Mouse (Mus musculus): ENCODE measurements around the gene Polr2a. TPM values are rescaled to one million over a fixed set of nuclear protein-coding genes. Genes with fewer than 3 reads are reported as not detected.

Polr2a gene
- total and polyA plus RNA-seq, 2 experiments from 2014 or later: 10.2 to 16.9 TPM

- no peaks in the 10 kb centered on the region for H3K9me3 ChIP-seq (ENCODE audit: low read length)
- ATAC-seq (ENCODE audit: low FRiP score) (no peak), DNase-seq (ENCODE audit: low spot score) (no peak)
- H3K4me2 ChIP-seq (ENCODE audit: low read depth, low read length, poor library complexity, severe bottlenecking): no peak overlapping the region
- H3K9ac ChIP-seq (replicated peaks; ENCODE audit: low read length, poor library complexity, severe bottlenecking): no peak overlapping the region
- TF ChIP-seq CTCF (IDR thresholded peaks at IDR 0.05): no peak
- WGBS: 67% methylated on average over 3 of the region's 3 CpGs
- 0 out of 2 replicates have a peak, but pooled peaks cover 2% of the 10 kb centered on the region for H3K4me1 ChIP-seq (ENCODE audit: insufficient read depth, low read length)
- no peaks in the 10 kb centered on the region for H3K36me3 ChIP-seq (ENCODE audit: insufficient read depth, low read length)
- no peak overlapping the region for H3K27ac ChIP-seq (ENCODE audit: low read depth, low read length)
- H3K27me3 ChIP-seq (ENCODE audit: insufficient read depth, low read length): no peaks in the 10 kb centered on the region
- no peak overlapping the region for H3K4me3 ChIP-seq (ENCODE audit: low read depth, low read length)
Measured at GRCm38 (mm10) chr11:69710470-69710869, 48.0 kb downstream of the Polr2a start.

- H3K4me2 ChIP-seq (ENCODE audit: low read depth, low read length, poor library complexity, severe bottlenecking): no peak overlapping the region
- no peak overlapping the region for H3K4me3 ChIP-seq (ENCODE audit: low read depth, low read length)
- no peaks in the 10 kb centered on the region for H3K27me3 ChIP-seq (ENCODE audit: insufficient read depth, low read length)
- H3K4me1 ChIP-seq (ENCODE audit: insufficient read depth, low read length): 0 out of 2 replicates have a peak, but pooled peaks cover 2% of the 10 kb centered on the region
- DNase-seq (ENCODE audit: low spot score) (peak; percentile 11), ATAC-seq (ENCODE audit: low FRiP score) (no peak)
- no peak overlapping the region for H3K27ac ChIP-seq (ENCODE audit: low read depth, low read length)
- no peaks in the 10 kb centered on the region for H3K9me3 ChIP-seq (ENCODE audit: low read length)
- H3K36me3 ChIP-seq (ENCODE audit: insufficient read depth, low read length): no peaks in the 10 kb centered on the region
- no peak overlapping the region for H3K9ac ChIP-seq (replicated peaks; ENCODE audit: low read length, poor library complexity, severe bottlenecking)
- WGBS: 58% methylated on average over 11 of the region's 11 CpGs
- no peak for TF ChIP-seq CTCF (IDR thresholded peaks at IDR 0.05)
Measured at GRCm38 (mm10) chr11:69709554-69710446, 48.6 kb downstream of the Polr2a start.

- Histone ChIP-seq H3K36me3 (ENCODE audit: insufficient read depth, low read length) (no peaks in the 10 kb centered on the region), H3K27ac (ENCODE audit: low read depth, low read length) (no peak overlapping the region), H3K4me1 (ENCODE audit: insufficient read depth, low read length) (0 out of 2 replicates have a peak, but pooled peaks cover 2% of the 10 kb centered on the region), H3K9me3 (ENCODE audit: low read length) (no peaks in the 10 kb centered on the region), H3K27me3 (ENCODE audit: insufficient read depth, low read length) (no peaks in the 10 kb centered on the region), H3K4me3 (ENCODE audit: low read depth, low read length) (no peak overlapping the region), H3K4me2 (ENCODE audit: low read depth, low read length, poor library complexity, severe bottlenecking) (no peak overlapping the region), H3K9ac (replicated peaks; ENCODE audit: low read length, poor library complexity, severe bottlenecking) (no peak overlapping the region)
- ATAC-seq (ENCODE audit: low FRiP score) (no peak), DNase-seq (ENCODE audit: low spot score) (no peak)
- 81% methylated on average over 3 of the region's 3 CpGs for WGBS
- TF ChIP-seq CTCF (IDR thresholded peaks at IDR 0.05): no peak
Measured at GRCm38 (mm10) chr11:69708614-69709265, 49.7 kb downstream of the Polr2a start.

GRCm38 (mm10) chr11:69707873-69708381 is 50.5 kb downstream of the Polr2a start:
- ATAC-seq (ENCODE audit: low FRiP score): no peak
- H3K9me3 ChIP-seq (ENCODE audit: low read length): no peaks in the 10 kb centered on the region

GRCm38 (mm10) chr11:69707480-69707847 is 51.0 kb downstream of the Polr2a start:
- no peak overlapping the region for H3K4me2 ChIP-seq (ENCODE audit: low read depth, low read length, poor library complexity, severe bottlenecking)
- no peaks in the 10 kb centered on the region for H3K27me3 ChIP-seq (ENCODE audit: insufficient read depth, low read length)
- no peak overlapping the region for H3K27ac ChIP-seq (ENCODE audit: low read depth, low read length)
- H3K4me3 ChIP-seq (ENCODE audit: low read depth, low read length): no peak overlapping the region
- H3K4me1 ChIP-seq (ENCODE audit: insufficient read depth, low read length): 0 out of 2 replicates have a peak, but pooled peaks cover 2% of the 10 kb centered on the region
- H3K9me3 ChIP-seq (ENCODE audit: low read length): no peaks in the 10 kb centered on the region
- 95% methylated on average over 4 of the region's 4 CpGs for WGBS
- no peaks in the 10 kb centered on the region for H3K36me3 ChIP-seq (ENCODE audit: insufficient read depth, low read length)
- no peak for TF ChIP-seq CTCF (IDR thresholded peaks at IDR 0.05)
- ATAC-seq (ENCODE audit: low FRiP score) (no peak), DNase-seq (ENCODE audit: low spot score) (no peak)
- H3K9ac ChIP-seq (replicated peaks; ENCODE audit: low read length, poor library complexity, severe bottlenecking): no peak overlapping the region

More at GRCm38 (mm10) chr11:69707873-69708381, 50.5 kb downstream of the Polr2a start:
- no peaks in the 10 kb centered on the region for H3K36me3 ChIP-seq (ENCODE audit: insufficient read depth, low read length)
- 83% methylated on average over 4 of the region's 4 CpGs for WGBS
- no peak overlapping the region for H3K9ac ChIP-seq (replicated peaks; ENCODE audit: low read length, poor library complexity, severe bottlenecking)
- 0 out of 2 replicates have a peak, but pooled peaks cover 2% of the 10 kb centered on the region for H3K4me1 ChIP-seq (ENCODE audit: insufficient read depth, low read length)
- no peak for TF ChIP-seq CTCF (IDR thresholded peaks at IDR 0.05)
- H3K27me3 ChIP-seq (ENCODE audit: insufficient read depth, low read length): no peaks in the 10 kb centered on the region
- no peak overlapping the region for H3K4me2 ChIP-seq (ENCODE audit: low read depth, low read length, poor library complexity, severe bottlenecking)
- no peak overlapping the region for H3K4me3 ChIP-seq (ENCODE audit: low read depth, low read length)
- DNase-seq (ENCODE audit: low spot score): no peak
- no peak overlapping the region for H3K27ac ChIP-seq (ENCODE audit: low read depth, low read length)

All from midbrain, postnatal 0 days (tissue).